Mouse (Mus musculus): ENCODE data around the gene Fen1.
"Not testable (repeated sequence)": the region's sequence is repeated elsewhere in the genome, so short reads cannot be mapped to it uniquely, and the experiment has no call there.

Gene Fen1

DNA sequence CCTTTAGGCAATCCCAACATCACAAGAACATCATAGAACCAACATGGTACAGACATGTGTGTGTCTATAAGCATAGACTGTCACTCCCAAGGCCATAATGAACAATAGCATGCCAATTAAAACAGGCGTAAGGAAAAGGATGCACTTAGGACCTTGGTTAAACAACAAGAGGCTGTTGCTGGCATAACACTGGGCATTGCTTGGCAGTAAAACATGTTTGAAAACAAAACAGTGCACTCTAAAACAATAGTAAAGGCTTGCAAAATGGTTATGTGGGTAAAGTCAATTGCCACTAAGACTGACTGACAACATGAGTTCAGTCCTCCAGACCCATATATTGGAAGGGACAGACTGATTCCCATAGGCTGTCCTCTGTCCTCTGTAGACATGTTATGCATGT, 36.0 kb downstream of the Fen1 start:
- in situ Hi-C loops (cut with MboI; ENCODE audit: low pct_unique_long_range_greater_than_20kb in 1 of 2, low sequenced_read_pairs in 2 of 2, unreplicated experiment in 1 of 2), result no loop called here

- in situ Hi-C loops (cut with MboI; ENCODE audit: low pct_unique_long_range_greater_than_20kb in 1 of 2, low sequenced_read_pairs in 2 of 2, unreplicated experiment in 1 of 2), result no loop called here
Measured at GRCm38 (mm10) chr19:10167112-10167511, 36.9 kb downstream of the Fen1 start.

DNA sequence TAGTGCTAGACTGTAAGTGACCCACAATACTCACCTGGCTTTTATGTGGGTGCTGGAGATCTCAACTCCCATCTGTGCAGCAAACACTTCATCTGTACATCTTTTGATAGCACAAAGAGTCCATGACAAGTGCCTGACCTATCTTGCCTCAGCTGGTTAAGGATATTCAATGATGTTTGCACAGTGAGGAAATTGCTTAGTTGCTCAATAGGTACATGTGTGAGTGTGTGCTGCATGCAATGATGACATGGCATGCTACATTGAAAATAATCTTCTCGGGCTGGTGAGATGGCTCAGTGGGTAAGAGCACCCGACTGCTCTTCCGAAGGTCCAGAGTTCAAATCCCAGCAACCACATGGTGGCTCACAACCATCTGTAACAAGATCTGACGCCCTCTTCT, 38.0 kb downstream of the Fen1 start:
- in situ Hi-C loops (cut with MboI; ENCODE audit: low pct_unique_long_range_greater_than_20kb in 1 of 2, low sequenced_read_pairs in 2 of 2, unreplicated experiment in 1 of 2), result not testable (repeated sequence)

GRCm38 (mm10) chr19:10163896-10164295, 40.1 kb downstream of the Fen1 start:
- in situ Hi-C loops (cut with MboI; ENCODE audit: low pct_unique_long_range_greater_than_20kb in 1 of 2, low sequenced_read_pairs in 2 of 2, unreplicated experiment in 1 of 2), result no loop called here

- in situ Hi-C loops (cut with MboI; ENCODE audit: low pct_unique_long_range_greater_than_20kb in 1 of 2, low sequenced_read_pairs in 2 of 2, unreplicated experiment in 1 of 2), result no loop called here
Measured at GRCm38 (mm10) chr19:10157725-10158124, 46.2 kb downstream of the Fen1 start.

DNA sequence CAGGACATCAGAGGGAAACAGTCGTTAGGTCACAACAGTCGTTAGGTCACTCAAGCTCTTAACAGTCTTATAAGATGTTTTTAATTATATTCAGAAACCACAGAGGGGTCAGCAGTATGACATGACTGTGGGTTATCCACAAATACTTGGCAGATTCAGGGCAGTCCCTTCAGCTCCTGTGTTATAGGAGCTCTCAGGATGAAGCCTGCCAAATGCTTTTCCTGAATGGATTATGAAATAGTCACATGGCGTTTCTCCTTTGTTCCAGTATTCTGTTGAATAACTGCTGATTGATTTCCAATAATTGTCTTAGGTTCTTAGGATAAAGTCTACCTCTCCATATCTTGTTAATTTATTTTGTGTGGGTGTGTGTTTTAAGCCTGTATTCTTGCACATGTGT, 54.8 kb downstream of the Fen1 start:
- in situ Hi-C loops (cut with MboI; ENCODE audit: low pct_unique_long_range_greater_than_20kb in 1 of 2, low sequenced_read_pairs in 2 of 2, unreplicated experiment in 1 of 2), result no loop called here

All from mouse embryonic stem cell (cell line).